Mouse (Mus musculus) fat pad, adult 2 months (tissue): ENCODE results near the gene Psmd9.

Experiments used
- DNase-seq: peaks from one replicate; pipeline ENCODE4 v3.0.0-alpha.2; 2011; ENCODE audit warnings: low read depth, low spot score; ENCODE audit errors: extremely low read depth

Psmd9 gene

GRCm38 (mm10) chr5:123137044-123137909 lies 31.9 kb upstream of the Psmd9 start:
- DNase-seq: peak; percentile 68

- DNase-seq: no peak
Observed at GRCm38 (mm10) chr5:123137910-123138229, 31.3 kb upstream of the Psmd9 start.

GRCm38 (mm10) chr5:123138230-123138911 lies 30.8 kb upstream of the Psmd9 start:
- DNase-seq: no peak

GRCm38 (mm10) chr5:123138953-123139721 lies 30.1 kb upstream of the Psmd9 start:
- DNase-seq: no peak

- no peak for DNase-seq
Observed at GRCm38 (mm10) chr5:123139722-123140627, 29.2 kb upstream of the Psmd9 start.

- DNase-seq: no peak
Observed at GRCm38 (mm10) chr5:123140694-123141554, 28.3 kb upstream of the Psmd9 start.

GRCm38 (mm10) chr5:123141555-123142160 lies 27.6 kb upstream of the Psmd9 start:
- no peak for DNase-seq

GRCm38 (mm10) chr5:123142161-123143157 lies 26.8 kb upstream of the Psmd9 start, which contains the start of gene Setd1b:
Setd1b (plus strand) TSS chr5:123142193.
- no peak for DNase-seq

GRCm38 (mm10) chr5:123143251-123143970 lies 25.8 kb upstream of the Psmd9 start:
- DNase-seq: no peak

GRCm38 (mm10) chr5:123143971-123144745 lies 25.1 kb upstream of the Psmd9 start:
- DNase-seq: no peak

GRCm38 (mm10) chr5:123144746-123145590 lies 24.2 kb upstream of the Psmd9 start:
- DNase-seq: no peak

GRCm38 (mm10) chr5:123146357-123146756 lies 22.9 kb upstream of the Psmd9 start:
- no peak for DNase-seq

- no peak for DNase-seq
Observed at GRCm38 (mm10) chr5:123147569-123147968, 21.6 kb upstream of the Psmd9 start.

- DNase-seq: no peak
Observed at GRCm38 (mm10) chr5:123148073-123148722, 21.0 kb upstream of the Psmd9 start.
